Mouse (Mus musculus) heart, postnatal 14 days (tissue): Measurements from ENCODE around the gene Actn2. TPM values are rescaled to one million over a fixed set of nuclear protein-coding genes. Genes with fewer than 3 reads are reported as not detected.

ENCODE experiments used
- DNase-seq, 2 experiments: peaks; one replicate each; pipeline ENCODE4 v3.0.0; 2021 to 2022
- intact Hi-C: fragments of 180-260 bp; cut with DNase I; formaldehyde crosslinking; loops from one replicate; pipeline ENCODE4 v1.15.1; 2025
- total RNA-seq, 2 experiments: library from RNA; stranded (reverse); gene quantifications; 2 replicates each; pipeline ENCODE4 v1.2.3; 2021

Gene Actn2
- total RNA-seq, 2 experiments from 2014 or later, result 1,811 to 1,984 TPM

GRCm38 (mm10) chr13:12320148-12320547 is 20.4 kb downstream of the Actn2 start:
- intact Hi-C loops, result no loop called here
- DNase-seq, result no peak

GRCm38 (mm10) chr13:12318017-12318416 is 22.5 kb downstream of the Actn2 start:
- no peak for DNase-seq
- intact Hi-C loops, result no loop called here

GRCm38 (mm10) chr13:12317191-12317765 is 23.3 kb downstream of the Actn2 start:
- peak; percentile 38 to 47 for DNase-seq
- intact Hi-C loops, result no loop called here

GRCm38 (mm10) chr13:12314173-12314572 is 26.4 kb downstream of the Actn2 start:
- no peak for DNase-seq
- intact Hi-C loops, result no loop called here

GRCm38 (mm10) chr13:12311930-12312492 is 28.5 kb downstream of the Actn2 start:
- intact Hi-C loops, result no loop called here
- no peak for DNase-seq

GRCm38 (mm10) chr13:12311371-12311770 is 29.2 kb downstream of the Actn2 start:
- no peak for DNase-seq
- intact Hi-C loops, result no loop called here

- intact Hi-C loops, result no loop called here
- DNase-seq, result no peak
Measured at GRCm38 (mm10) chr13:12309446-12309845, 31.1 kb downstream of the Actn2 start.

- no peak for DNase-seq
- intact Hi-C loops, result no loop called here
Measured at GRCm38 (mm10) chr13:12308878-12309277, 31.7 kb downstream of the Actn2 start.

- DNase-seq, result no peak
- intact Hi-C loops, result no loop called here
Measured at GRCm38 (mm10) chr13:12308473-12308872, 32.1 kb downstream of the Actn2 start.

GRCm38 (mm10) chr13:12307286-12307685 is 33.3 kb downstream of the Actn2 start:
- intact Hi-C loops, result no loop called here
- DNase-seq, result no peak

GRCm38 (mm10) chr13:12305540-12305939 is 35.0 kb downstream of the Actn2 start:
- intact Hi-C loops, result no loop called here
- DNase-seq, result no peak

- intact Hi-C loops, result no loop called here
- DNase-seq, result no peak
Measured at GRCm38 (mm10) chr13:12304991-12305390, 35.6 kb downstream of the Actn2 start.

- DNase-seq, result no peak
- intact Hi-C loops, result loop anchor here (2.0 kb wide), 1 partner anchor 87 kb away; no protein-coding TSS in a partner anchor
Measured at GRCm38 (mm10) chr13:12297777-12298176, 42.8 kb downstream of the Actn2 start.

- intact Hi-C loops, result loop anchor here (2.0 kb wide), 1 partner anchor 88 kb away; no protein-coding TSS in a partner anchor
Measured at GRCm38 (mm10) chr13:12296701-12297100, 43.9 kb downstream of the Actn2 start.

GRCm38 (mm10) chr13:12293810-12294209 is 46.8 kb downstream of the Actn2 start:
- intact Hi-C loops, result no loop called here
- peak in 1 of 2 experiments; percentile 40 for DNase-seq

More at GRCm38 (mm10) chr13:12296701-12297100, 43.9 kb downstream of the Actn2 start:
- no peak for DNase-seq

GRCm38 (mm10) chr13:12290700-12291099 is 49.9 kb downstream of the Actn2 start:
- intact Hi-C loops, result no loop called here
- no peak for DNase-seq

GRCm38 (mm10) chr13:12284528-12284927 is 56.0 kb downstream of the Actn2 start:
- DNase-seq, result no peak
- intact Hi-C loops, result no loop called here

GRCm38 (mm10) chr13:12283826-12284225 is 56.7 kb downstream of the Actn2 start:
- DNase-seq, result peak; percentile 47 to 48
- intact Hi-C loops, result no loop called here

- peak in 1 of 2 experiments; percentile 34 for DNase-seq
- intact Hi-C loops, result no loop called here
Measured at GRCm38 (mm10) chr13:12274721-12275120, 65.8 kb downstream of the Actn2 start.

- DNase-seq, result no peak
- intact Hi-C loops, result no loop called here
Measured at GRCm38 (mm10) chr13:12274220-12274619, 66.3 kb downstream of the Actn2 start.

- peak in 1 of 2 experiments; percentile 51 for DNase-seq
Measured at GRCm38 (mm10) chr13:12272953-12273352, 67.6 kb downstream of the Actn2 start.

GRCm38 (mm10) chr13:12267971-12268370 is 72.6 kb downstream of the Actn2 start:
- DNase-seq, result no peak
- intact Hi-C loops, result no loop called here

More at GRCm38 (mm10) chr13:12272953-12273352, 67.6 kb downstream of the Actn2 start:
- intact Hi-C loops, result no loop called here
